Mouse (Mus musculus) liver, embryonic 14.5 days (tissue): ENCODE results near the gene Vmn1r42. TPM values are rescaled to one million over a fixed set of nuclear protein-coding genes. Genes with fewer than 3 reads are reported as not detected.
"Not testable (repeated sequence)": the region's sequence is repeated elsewhere in the genome, so short reads cannot be mapped to it uniquely, and the experiment has no call there.

Experiments
- ATAC-seq: fragments of 200-750 bp; cut with Nextera tagmentation; 2 replicates; pipeline ENCODE4 v1.8.0; 2017; ENCODE audit warnings: moderate number of reproducible peaks, mild to moderate bottlenecking, moderate library complexity; ENCODE audit not compliant: insufficient read depth
- DNase-seq, 3 experiments: peaks; one replicate each; pipeline ENCODE4 v3.0.0-alpha.2; 2012 to 2013; ENCODE audit warnings: low read depth in 3 of 3, low spot score in 3 of 3
- H3K27ac ChIP-seq: fragments of 300-500 bp; sonication (generic); 2 replicates; pipeline ENCODE4 v1.5.1; 2014; ENCODE audit warnings: moderate library complexity, mild to moderate bottlenecking, control low read depth, inconsistent platforms
- H3K27me3 ChIP-seq: fragments of 300-500 bp; sonication (generic); 2 replicates; pipeline ENCODE4 v1.6.1; 2014; ENCODE audit warnings: mild to moderate bottlenecking, low read length, moderate library complexity; ENCODE audit not compliant: control insufficient read depth, insufficient read depth
- H3K36me3 ChIP-seq: fragments of 300-500 bp; sonication (generic); replicated peaks from 2 replicates; pipeline ENCODE4 v1.6.1; 2014; ENCODE audit warnings: low read depth; ENCODE audit not compliant: control insufficient read depth, insufficient read depth
- H3K4me1 ChIP-seq, 2 experiments: fragments of 200-500 bp in 1 of 2; fragments of 300-500 bp in 1 of 2; sonication (generic) in 1 of 2; replicated peaks; 2 replicates each; pipeline ENCODE4 v1.6.1; 2012 to 2014; ENCODE audit warnings: antibody characterized with exemption in 1 of 2, inconsistent platforms in 1 of 2, low read length in 1 of 2; ENCODE audit not compliant: control insufficient read depth in 2 of 2, insufficient read depth in 2 of 2
- H3K4me2 ChIP-seq: fragments of 300-500 bp; sonication (generic); 2 replicates; pipeline ENCODE4 v1.6.1; 2014; ENCODE audit warnings: low read depth, mild to moderate bottlenecking, control low read depth, moderate library complexity
- H3K4me3 ChIP-seq, 2 experiments: fragments of 200-500 bp in 1 of 2; fragments of 300-500 bp in 1 of 2; sonication (generic) in 1 of 2; 2 replicates each; pipeline ENCODE4 v1.5.1; 2012 to 2014; ENCODE audit warnings: low read depth in 2 of 2, low read length in 2 of 2, mild to moderate bottlenecking in 2 of 2, control low read depth in 1 of 2, inconsistent platforms in 1 of 2, moderate library complexity in 1 of 2; ENCODE audit not compliant: insufficient read depth in 1 of 2
- H3K9ac ChIP-seq: fragments of 300-500 bp; sonication (generic); replicated peaks from 2 replicates; pipeline ENCODE4 v1.6.1; 2014; ENCODE audit warnings: mild to moderate bottlenecking, control low read depth, moderate library complexity
- H3K9me3 ChIP-seq: fragments of 300-500 bp; sonication (generic); 2 replicates; pipeline ENCODE4 v1.6.1; 2016; ENCODE audit warnings: low read length, mixed read lengths; ENCODE audit not compliant: control insufficient read depth
- CTCF ChIP-seq: IDR thresholded peaks from 2 replicates; pipeline ENCODE4 v1.5.1; 2016; ENCODE audit warnings: antibody characterized with exemption, low read depth, control low read depth
- EP300 ChIP-seq: IDR thresholded peaks from 2 replicates; pipeline ENCODE4 v1.6.1; 2016; ENCODE audit warnings: antibody characterized with exemption, low read depth
- WGBS: fragments of 180-500 bp; shearing (Covaris S2); extraction: QIAGEN DNeasy Blood & Tissue Kit; methylation state at CpG from one replicate; pipeline ENCODE4 v1.1.7; 2014; ENCODE audit not compliant: insufficient replicate concordance; 5-methylcytosine and 5-hydroxymethylcytosine counted together
- polyA plus RNA-seq, 2 experiments: library from polyadenylated mRNA; depleted of rRNA in 1 of 2; stranded (reverse) in 1 of 2; unstranded in 1 of 2; fragments of >200 nt; fragmentation: Nextera tagmentation in 1 of 2; extraction: Ambion mirVana in 1 of 2; gene quantifications; 2 replicates each; pipeline versions ENCODE4 v1.2.1 to v1.2.3; 2012 to 2014

Gene Vmn1r42
- not detected in 2 replicates for polyA plus RNA-seq (2012; rRNA removed)
- polyA plus RNA-seq (2014; fragmentation: Nextera tagmentation; extraction: Ambion mirVana): not detected in 2 replicates

DNA sequence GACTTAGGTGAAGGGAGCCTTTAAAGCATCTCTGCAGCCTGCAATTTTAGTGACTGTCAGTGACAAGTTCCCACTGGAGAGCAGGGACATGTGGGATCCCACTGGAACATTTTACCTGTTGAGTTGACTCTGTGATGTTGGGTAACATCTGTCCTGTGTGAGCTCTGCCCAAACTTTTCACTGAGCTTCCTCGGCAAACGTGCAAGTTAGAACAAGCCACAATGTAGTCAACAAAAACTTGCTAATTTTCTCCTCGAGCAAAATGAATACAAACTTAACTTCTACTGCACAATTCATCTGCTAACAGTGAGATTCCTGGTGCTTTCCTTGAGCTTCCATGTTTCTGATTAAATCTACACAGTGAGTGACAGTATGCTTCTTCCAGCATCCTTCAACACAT lies at the start of gene Vmn1r42, which contains the start of gene Vmn1r43:
TSS of gene Vmn1r42 (minus strand) at position 101 of the 400 bp plus-strand sequence.
TSS of gene Vmn1r43 (minus strand) at position 101 of the 400 bp plus-strand sequence.
- H3K9ac ChIP-seq, H3K4me1 ChIP-seq, ATAC-seq, DNase-seq, H3K36me3 ChIP-seq, H3K4me2 ChIP-seq, H3K27me3 ChIP-seq, H3K9me3 ChIP-seq, H3K4me3 ChIP-seq, H3K27ac ChIP-seq: not testable (repeated sequence)
- WGBS: 66% methylated on average over 3 of the region's 3 CpGs

DNA sequence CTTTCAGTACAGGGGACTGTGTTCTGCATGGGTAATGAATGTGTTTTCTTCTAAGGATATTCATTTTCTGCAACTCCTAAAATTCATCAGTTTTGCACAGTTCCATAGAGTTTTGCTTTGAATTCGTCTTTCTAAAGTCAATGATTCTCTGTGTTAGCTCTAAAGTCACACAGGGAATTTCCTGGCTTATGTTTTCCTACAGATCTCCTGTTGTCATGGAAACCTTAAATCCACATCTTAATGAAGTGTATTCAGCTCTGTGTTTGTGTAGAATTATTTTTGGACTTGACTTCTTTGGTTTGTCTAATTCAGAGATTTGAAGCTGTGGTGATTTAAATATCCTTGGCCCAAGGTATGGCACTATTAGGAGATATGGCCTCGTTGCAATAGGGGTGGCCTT lies 7.6 kb upstream of the Vmn1r42 start:
- WGBS: 22% methylated on average over 2 of the region's 2 CpGs
- TF ChIP-seq EP300 (no peak), CTCF (no peak)
- DNase-seq (no peak), ATAC-seq (no peak)
- H3K36me3 ChIP-seq: no peaks in the 10 kb centered on the region
- no peak overlapping the region for H3K27ac ChIP-seq
- no peaks in the 10 kb centered on the region for H3K4me1 ChIP-seq
- H3K4me3 ChIP-seq: no peak overlapping the region
- H3K4me2 ChIP-seq: no peak overlapping the region
- H3K27me3 ChIP-seq: no peaks in the 10 kb centered on the region
- H3K9ac ChIP-seq: no peak overlapping the region
- H3K9me3 ChIP-seq: no peaks in the 10 kb centered on the region

DNA sequence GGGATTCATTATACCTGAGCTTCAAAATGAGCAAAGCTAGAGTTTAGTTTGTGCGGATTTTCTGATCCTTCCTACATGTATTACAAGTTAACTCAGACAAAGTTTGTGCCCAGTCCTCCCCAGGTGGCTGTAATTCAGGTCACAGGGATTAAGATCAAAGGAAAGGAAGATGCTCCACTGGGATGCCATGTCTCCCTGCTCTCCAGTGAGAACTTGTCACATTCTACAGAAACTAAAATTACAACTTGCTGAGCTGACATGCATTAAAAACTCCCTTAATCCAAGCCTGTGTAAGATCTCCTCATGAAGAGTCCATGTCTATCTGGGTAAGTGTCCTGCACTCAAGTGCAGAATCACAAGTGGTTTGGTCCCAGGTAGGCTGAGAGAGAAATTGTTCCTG lies 7.1 kb upstream of the Vmn1r42 start, which contains the start of gene Vmn1r44:
TSS of gene Vmn1r44 (plus strand) at position 301 of the 400 bp plus-strand sequence.
- no peak within 1 kb of the TSS for H3K9ac ChIP-seq
- ATAC-seq (no peak), DNase-seq (no peak)
- no peaks in the 10 kb centered on the region for H3K4me1 ChIP-seq
- WGBS: 54% methylated on average over 1 of the region's 1 CpGs
- no peak within 1 kb of the TSS for H3K4me2 ChIP-seq
- no peak within 1 kb of the TSS for H3K27ac ChIP-seq
- no peak within 1 kb of the TSS for H3K4me3 ChIP-seq
- TF ChIP-seq CTCF (no peak), EP300 (no peak)
- no peaks in the 10 kb centered on the region for H3K9me3 ChIP-seq
- H3K27me3 ChIP-seq: no peaks in the 10 kb centered on the region
- H3K36me3 ChIP-seq: no peaks in the 10 kb centered on the region

DNA sequence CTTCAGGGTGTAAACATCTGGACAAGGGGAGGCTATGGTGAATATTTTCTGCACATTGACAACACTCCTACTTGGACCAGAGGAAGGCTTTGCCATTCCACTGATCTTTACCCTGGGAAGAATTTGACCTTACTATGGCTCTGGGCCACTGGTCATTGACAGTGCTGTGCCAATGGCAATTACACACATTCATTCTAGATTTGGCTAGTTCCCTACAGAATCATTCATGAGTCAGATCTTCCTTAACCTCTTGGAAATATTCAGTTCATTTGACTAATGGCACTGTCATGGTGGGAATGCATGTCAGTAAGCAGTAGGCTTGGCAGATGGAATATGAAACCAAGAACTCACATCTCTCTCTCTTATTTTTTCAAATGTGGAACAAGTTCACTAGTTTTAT lies 4.7 kb upstream of the Vmn1r42 start:
- Histone ChIP-seq H3K27me3 (no peaks in the 10 kb centered on the region), H3K27ac (no peak overlapping the region), H3K9ac (no peak overlapping the region), H3K4me3 (no peak overlapping the region), H3K4me2 (no peak overlapping the region), H3K36me3 (no peaks in the 10 kb centered on the region), H3K9me3 (no peaks in the 10 kb centered on the region), H3K4me1 (no peaks in the 10 kb centered on the region)
- TF ChIP-seq EP300: no peak
- no peak for TF ChIP-seq CTCF
- no peak for ATAC-seq
- DNase-seq: no peak

DNA sequence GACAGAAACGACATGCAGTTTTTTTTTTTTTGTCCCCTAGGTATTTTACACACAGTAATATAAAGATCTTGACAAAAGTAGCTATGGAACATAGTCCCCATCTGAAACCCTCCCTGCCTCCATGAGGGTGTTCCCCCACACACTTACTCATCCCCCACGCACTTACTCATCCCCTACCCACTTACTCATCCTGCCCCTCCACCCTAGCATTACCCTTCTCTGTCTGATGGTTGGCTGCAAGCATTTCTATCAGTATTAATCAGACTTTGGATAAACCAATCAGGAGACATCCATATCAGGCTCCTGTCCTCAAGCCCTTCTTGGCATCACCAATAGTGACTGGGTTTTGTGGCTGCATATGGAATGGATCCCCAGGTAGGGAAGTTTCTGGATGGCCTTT lies 750 bp upstream of the Vmn1r42 start:
- Histone ChIP-seq H3K4me1 (no peaks in the 10 kb centered on the region), H3K4me2 (no peak overlapping the region), H3K9ac (no peak overlapping the region), H3K9me3 (no peaks in the 10 kb centered on the region), H3K27me3 (no peaks in the 10 kb centered on the region), H3K27ac (no peak overlapping the region), H3K4me3 (no peak overlapping the region), H3K36me3 (no peaks in the 10 kb centered on the region)
- no peak for DNase-seq
- WGBS: 42% methylated on average over 2 of the region's 2 CpGs
- no peak for TF ChIP-seq EP300
- no peak for TF ChIP-seq CTCF
- ATAC-seq: no peak
